Mouse (Mus musculus) lung, postnatal 14 days (tissue): Measurements from ENCODE around the gene Gnaq.
A peak's percentile ranks its signal among the peaks of the same experiment; 100 is the strongest.
"Not testable (repeated sequence)": the region's sequence is repeated elsewhere in the genome, so short reads cannot be mapped to it uniquely, and the experiment has no call there.

Experiments used
- DNase-seq: peaks from one replicate; pipeline ENCODE4 v3.0.0; 2021

Gene Gnaq

DNA sequence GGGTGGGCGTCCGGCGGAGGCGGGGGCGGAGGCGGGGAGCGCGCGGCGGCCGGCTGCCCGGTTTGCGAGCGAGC lies at the start of gene Gnaq:
Gene Gnaq, plus strand, starts transcription at position 41 of the 74 bp plus-strand sequence.
- DNase-seq, result no peak

DNA sequence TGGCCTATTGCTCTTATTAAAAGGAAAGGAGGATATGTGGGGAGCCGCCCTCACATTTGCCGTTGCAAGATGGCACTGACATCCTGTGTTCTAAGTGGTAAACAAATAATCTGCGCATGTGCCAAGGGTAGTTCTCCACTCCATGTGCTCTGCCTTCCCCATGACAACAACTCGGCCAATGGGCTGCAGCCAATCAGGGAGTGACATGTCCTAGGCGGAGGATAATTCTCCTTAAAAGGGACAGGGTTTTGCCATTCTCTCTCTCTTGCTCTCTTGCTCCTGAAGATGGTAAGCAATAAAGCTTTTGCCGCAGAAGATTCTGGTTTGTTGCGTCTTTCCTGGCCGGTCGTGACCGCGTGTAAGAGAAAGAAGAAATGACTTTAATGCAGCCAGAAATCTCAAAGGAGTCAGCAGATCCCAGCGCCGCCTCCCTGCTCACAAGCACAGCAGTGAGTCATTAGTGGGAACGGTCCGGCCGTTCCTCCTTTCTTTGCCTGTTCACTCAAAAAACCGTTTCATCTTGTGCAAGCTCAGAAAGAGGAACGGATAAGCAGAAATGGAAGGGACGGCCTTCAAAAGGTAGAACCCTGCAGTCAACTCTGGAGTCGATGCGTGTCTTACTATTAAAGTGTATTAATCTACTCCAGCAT lies 48.5 kb upstream of the Gnaq start:
- not testable (repeated sequence) for DNase-seq

DNA sequence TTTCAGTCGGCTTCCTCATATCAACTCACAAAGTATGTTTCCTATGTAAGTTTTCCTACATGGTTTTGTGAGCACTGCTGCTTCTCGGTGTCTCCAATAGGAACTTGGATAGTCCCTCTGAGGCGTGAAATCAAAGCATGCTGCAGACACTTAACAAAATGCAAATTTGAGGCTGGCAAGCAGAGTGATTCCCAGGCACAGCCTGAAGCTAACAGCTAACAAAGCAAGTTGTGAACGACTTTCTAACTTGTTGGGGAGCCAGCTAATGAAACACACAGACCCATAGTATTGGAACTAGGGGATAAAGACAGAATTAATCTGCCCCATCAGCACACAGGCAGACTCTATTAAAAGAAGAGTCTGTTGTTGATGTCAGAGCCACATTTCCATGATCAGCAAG lies 47.4 kb upstream of the Gnaq start:
- no peak for DNase-seq

DNA sequence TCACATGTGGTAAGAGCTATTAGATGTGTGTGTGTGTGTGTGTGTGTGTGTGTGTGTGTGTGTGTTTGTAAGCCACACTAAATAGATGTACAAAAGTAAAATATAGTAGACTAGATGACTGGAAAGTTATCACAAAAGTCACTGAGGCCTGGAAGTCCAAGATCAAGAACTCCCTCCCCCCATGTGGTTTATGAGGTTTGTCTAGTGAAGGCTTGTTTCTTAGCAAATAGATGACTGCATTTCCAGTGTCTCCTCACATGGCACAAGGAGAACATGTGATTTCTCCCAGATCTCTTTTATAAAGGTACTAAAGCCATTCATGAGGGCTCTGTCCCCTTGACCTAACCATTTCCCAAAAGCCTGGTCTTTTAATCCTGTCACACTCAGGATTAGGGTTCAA lies 46.5 kb upstream of the Gnaq start:
- no peak for DNase-seq

DNA sequence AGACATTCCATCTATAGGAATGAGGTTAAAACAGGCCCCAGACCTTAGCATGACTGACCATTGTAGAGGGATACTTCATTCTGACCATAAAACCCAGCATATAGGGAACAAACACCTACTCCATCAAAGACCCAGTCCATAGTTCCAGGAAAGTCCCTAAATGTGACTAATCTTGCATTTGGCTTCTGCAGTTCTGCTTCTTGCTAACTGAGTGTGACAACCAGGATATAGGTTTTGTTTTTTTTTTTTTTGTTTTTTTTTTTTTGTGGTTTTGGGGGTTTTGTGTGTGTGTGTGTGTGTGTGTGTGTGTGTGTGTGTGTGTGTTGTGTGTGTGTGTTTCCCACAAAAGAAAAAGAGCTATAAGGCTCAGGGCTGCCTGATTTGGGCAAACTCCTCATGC lies 46.0 kb upstream of the Gnaq start:
- no peak for DNase-seq

DNA sequence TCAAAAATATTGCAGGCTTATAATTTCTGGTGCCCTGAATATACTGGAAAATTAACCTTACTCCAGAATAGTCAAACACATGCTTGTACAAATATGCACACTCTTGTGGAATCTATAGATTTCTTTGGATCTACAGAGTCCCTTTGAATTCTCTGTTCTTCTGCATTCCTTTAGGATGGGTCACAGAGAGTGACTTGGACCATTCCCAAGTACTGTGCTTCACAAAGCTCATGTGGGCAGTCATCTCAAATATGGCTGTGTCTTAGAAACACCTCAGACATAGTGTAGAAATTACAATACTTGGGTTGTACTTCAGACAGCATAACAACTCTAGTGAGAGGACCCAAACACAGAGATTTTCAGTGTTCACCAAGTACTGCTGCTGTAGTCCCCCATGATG lies 45.2 kb upstream of the Gnaq start:
- no peak for DNase-seq

DNA sequence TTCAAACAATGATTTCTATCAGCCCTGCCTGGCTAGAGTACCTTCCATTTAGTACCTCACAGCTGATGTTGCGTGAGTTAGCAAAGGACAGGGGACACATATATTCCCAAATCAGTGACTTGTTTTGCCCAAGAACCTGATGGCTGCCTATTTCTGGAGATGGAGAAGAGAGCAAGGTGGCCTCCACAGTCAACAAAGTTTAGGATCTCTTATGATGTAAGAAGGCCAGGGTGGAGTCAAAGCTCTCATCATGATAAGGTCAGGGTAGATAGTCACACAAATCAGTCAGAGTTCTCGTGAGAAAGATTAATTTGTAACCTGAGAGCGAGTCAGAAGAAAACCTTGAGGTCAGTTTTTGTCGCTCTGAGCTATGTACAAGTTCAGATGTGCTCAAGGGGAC lies 39.0 kb upstream of the Gnaq start:
- DNase-seq, result no peak

DNA sequence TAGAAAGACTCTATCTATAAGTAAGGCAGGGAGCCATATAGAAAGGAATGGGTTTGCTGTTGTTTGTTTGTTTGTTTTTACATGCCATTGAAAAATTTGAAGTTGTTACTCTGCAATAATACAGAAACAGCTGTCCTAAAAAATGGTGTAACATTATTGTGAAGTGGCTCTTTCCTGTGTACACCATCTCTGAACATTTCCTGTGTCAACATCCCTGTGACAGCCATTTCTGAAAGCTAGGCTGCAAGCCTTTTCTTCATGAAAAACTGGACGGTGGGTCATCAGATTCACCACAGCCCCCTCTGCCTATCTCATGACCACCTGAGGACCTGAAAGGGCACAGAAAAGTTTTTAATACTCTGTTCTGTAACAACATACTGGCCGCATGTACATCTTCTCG lies 22.7 kb upstream of the Gnaq start:
- no peak for DNase-seq

DNA sequence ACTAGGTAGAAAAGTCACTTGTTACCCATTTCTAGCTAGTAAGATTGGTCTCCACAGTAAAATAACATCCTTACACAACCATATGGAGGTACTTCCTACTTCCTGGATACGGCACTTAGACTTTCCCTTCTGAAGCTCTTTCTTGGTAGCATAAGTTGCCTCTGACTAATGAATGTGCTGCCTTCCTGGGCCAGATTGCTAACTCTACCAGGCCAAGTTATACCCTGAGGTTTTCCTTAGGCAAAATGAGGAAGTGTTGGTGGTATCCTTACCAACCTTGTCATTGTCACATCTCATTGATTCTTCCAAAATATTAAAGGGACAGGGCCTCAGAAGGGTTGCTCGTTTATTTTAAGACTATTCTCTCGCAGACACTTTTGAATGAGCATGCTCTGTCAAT lies 22.0 kb upstream of the Gnaq start:
- DNase-seq, result no peak

DNA sequence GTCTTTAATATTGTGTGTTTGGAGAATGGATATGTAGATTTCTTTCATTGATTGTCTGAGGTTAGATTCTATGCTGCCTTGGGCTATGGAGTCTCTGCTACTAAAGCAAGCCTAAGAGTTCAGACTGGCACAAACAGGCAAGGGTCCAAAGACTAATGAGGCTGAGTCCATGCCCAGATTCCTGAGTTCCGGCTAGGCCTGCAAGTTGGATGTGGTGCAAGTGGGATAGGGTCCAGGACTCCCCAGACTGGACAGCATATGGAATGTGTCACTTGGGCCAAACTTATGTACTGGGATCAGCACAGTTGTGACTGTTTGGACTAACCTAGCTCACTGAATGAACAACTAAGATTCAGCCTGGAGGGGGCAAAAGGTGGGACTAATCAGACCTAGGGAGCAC lies 19.3 kb upstream of the Gnaq start:
- DNase-seq, result no peak

DNA sequence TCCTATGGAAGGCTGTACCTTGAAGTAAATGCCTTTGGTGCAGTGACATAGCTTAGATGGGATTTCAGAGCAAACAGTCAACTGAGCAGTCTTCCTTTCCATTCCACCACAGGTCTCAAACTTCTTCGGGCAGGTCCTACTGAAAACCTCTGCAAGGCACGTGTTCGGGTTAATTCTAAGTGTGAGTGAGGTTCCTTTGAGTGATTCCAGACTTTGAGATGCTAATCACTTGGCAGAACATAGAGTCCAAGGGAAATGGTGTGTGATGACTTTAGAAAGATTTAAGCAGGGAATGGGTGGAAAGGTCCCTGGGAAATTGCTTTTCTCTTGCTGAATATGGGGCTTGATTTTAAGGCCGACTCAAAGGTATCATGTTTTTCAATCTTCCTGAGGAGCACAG lies 14.2 kb upstream of the Gnaq start:
- no peak for DNase-seq

DNA sequence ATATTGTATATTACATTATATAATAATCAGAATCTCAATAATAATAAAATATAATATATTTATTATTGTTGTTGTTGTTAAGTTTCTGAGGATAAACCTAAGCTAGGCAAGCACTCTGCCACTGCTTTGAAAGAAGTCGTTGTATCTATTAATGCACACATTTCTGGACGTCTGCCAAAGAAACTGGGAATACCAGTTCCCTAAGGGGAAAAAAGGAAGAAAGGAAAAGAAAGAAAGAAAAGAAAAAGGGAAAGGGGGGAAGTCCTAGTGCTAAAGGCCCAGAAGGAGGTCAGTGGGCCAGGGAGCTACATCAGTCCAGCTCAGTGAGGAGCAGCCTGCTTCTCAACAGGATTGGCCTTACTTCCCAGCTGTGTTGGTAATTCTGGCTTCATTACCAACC lies 11.3 kb upstream of the Gnaq start:
- no peak for DNase-seq

DNA sequence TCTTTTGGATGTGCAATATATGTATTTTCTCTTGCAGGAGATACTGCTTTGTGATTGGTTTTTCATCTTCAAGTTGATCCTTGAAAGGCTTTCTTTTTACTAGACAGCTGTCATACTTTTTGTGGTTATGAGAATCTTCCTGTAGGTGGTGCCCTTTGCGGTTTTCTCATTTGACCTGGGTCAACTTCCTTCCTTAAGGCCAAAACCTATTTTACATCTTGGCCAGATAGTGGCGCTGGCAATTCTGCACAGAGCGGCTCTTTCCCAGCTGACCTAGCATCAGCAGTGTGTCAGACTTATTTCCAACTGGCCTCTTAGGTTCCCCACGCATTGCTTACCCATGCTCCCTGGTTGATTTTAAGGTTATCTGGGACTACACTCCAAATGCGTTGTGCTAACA lies 3.9 kb upstream of the Gnaq start:
- peak; percentile 60 for DNase-seq

DNA sequence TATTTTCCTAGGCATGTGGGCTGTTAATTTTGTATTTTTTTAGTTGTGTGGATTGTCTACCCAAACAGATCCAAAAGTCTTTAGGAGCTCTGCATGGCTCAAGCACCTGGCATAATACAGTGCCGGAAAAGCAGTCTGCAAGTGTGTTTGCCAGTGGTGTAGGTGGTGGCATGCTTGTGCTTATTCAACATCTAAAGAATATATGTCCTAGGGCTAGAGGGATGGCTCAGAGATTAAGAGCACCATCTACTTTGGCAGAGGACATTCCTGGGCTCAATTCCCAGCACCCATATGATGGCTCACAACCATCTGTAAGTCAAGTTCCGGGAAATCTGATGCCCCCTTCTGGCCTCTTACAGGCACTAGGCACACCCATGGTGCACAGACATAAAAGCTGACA lies 3.5 kb upstream of the Gnaq start:
- no peak for DNase-seq

DNA sequence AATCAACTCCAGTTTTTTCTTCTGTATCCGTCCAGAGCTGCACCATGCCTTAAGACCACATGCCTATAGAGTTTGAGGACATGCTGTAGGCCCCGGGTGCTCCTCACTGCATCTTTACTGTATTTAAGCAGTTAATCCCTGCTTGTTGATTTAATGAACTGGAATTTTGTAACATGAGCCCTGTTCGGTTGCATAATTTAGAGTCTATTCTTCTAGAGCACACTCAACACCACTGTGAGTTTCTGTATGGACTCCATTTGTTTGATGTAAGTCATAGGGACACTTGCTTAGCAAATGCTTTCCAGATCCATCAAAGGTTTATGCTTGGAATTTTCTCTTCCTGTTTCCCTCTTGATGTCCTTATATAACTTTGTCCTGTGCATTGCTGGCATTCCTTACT lies 2.2 kb upstream of the Gnaq start:
- no peak for DNase-seq

DNA sequence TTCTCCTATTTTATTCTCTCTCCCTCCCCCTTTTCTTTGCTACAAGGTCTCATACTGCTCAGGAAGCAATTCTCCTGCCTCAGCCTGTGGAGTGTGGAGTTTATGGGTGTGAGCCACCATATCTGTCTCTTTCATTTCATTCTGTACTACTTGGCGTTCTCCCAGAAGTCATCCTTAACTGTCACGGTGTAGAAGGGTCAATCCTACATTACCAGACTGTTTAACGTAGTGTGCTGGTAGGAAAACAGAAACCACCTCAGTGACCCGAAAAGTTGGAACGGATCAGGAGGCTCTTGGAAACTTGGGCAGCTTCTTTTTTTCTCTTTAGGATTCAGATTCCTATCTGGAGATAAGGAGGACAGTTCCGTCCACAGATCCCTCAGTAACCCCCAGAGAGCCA lies 800 bp upstream of the Gnaq start:
- DNase-seq, result no peak

DNA sequence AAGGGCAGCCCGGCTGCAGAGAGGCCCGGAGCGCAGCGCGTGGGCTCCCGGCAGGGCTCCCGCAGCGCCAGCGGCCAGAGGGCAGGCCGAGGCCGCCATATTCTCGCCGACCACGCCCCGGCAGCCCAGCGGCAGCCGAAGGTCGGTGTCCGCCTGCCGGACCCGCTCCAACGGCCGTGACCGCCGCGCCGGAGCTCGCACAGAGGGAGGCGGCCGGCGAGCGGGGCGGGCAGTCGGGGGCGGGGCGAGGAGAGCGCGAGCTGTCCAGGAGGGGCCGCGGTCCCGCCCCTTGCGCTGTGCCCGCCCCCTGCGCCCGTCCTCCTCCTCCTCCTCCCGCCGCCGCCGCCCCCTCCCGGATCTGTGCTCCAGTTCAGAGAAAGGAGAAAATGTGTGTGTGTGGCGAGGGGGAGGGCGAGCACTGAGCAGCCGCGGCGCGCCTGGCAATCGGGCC lies 266 bp upstream of the Gnaq start:
- DNase-seq, result peak; percentile 95

DNA sequence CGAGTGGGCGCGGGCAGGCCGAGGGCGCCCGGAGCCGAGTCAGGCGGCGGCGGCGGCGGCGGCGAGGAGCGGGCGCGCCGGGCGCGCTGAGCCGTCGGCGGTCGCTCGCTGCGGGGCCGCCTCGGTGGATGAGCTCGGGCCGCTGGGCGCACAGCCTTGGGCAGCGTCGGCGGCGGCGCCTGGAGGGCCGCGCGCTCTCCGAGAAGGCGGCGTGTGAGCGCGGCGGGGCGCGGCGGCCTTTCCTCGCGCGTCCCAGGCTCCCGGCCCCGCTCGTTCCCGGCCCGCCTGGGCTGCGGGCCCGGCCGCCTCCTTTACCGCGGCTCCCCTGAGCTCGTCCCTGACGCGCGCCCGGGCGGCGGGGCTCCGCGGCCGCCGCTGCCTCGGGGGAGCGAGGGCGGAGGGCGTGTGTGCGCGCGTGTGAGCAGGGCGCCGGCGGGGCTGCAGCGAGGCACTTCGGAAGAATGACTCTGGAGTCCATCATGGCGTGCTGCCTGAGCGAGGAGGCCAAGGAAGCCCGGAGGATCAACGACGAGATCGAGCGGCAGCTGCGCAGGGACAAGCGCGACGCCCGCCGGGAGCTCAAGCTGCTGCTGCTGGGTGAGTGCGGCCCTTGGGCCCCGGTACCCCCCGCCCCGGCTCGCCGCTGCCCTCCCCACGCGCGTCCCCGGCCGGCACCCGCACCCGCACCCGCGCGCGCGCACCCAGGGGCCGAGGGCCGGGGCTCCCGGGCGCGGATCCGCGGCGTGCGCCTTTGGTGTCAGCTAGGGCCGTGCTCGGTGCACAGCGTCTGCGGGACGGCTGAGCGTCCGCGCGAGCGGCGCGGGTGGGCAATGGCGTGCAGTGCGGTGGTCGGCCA lies 462 bp downstream of the Gnaq start:
- DNase-seq, result peak; percentile 59

DNA sequence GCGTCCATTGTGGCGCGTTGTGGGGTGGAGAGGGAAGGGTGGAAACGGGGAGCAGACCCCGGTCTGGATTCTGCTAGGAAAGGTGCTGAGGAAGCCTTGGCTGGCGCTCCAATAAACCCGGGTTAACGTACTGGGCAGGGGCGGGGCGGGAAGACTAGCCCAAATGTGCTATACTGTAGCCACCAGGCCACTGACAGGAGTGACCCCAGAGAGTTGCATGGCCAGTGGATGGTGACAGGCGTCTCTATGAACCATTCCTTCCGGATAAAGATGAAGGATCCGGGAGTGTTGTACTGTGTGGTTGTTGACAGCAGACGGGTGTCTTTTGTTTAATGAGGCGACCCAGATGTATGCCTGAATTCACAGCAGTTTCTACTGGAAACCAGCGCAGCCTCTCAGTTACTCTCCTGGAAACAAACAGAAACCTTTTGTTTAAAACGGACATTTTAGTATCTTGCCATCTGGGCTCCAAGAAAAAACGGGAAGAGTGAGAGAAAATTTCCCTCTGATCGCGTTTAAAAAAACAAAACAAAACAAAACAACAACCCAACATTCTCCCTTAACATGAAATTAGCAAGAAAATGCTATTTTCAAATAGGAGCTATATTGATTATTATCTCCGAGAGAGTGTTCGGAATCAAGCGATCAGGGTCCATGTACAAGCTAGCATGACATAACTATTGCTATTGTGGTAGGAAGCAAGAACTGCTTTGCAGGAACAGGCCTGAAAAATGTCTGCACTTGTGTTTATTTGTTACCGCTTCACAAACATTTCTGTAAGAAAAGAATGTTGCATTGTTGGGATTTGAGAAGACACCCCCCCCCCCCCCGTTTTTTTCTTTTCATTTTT lies 1.3 kb downstream of the Gnaq start:
- peak; percentile 36 for DNase-seq

DNA sequence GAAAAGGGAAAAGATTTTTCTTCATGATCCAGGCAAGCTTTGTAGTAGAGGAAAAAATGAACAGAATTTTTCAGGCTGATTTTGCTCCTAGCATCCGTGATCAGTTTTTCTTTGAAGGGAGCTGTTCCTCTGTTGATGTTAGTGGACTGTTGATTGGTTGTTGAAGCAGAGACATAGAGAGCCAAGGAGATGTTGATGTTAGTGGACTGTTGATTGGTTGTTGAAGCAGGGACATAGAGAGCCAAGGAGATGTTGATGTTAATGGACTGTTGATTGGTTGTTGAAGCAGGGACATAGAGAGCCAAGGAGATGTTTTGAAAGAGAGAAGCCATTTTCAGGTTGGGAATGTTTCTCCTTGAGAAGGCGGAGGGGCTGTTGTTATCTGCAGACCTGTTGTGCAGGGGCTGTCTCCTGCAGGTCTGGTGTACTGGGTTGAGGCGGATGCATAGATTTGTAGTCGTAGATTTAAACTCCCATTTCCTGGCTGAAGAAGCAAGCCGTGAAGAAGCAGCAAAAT lies 5.5 kb downstream of the Gnaq start:
- DNase-seq, result no peak

DNA sequence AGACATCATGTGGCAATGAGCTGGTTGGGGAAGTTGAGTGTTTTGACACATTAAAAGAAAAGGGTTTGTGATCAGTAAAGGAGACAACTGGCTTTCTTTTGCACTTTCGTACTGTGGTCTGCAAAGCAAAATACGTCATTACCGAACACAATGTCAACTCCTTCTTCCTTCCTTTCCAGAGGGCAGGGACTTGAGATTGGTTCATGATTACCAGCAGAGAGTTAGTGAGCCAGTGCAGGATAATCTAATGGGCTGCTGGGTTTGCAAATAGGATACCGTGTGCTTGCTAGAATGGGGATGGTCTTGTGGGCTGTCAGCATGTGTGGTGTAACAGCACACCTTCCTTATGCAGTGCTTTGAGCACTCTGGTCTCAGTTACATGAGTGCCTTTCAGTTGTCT lies 8.1 kb downstream of the Gnaq start:
- no peak for DNase-seq

DNA sequence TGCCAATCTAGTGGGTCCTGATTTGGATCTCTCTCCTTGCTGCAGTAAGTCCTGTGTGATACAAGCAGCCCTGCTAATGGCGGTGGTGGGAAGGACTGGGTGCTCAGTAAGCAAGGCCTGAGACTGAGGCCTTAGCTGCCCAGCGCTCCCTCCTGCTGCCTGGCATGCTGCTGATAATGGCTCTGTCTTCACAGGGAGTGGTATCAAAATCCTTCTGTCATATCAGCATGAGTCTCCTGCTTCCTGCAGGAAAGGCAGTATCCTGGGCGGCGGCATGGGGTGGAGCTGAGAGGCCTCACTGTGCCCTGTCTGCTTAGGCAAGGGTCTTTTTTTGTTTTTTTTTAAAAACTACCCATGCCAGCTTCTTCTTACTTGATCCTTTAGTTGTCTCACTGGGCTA lies 9.2 kb downstream of the Gnaq start:
- DNase-seq, result peak; percentile 54

DNA sequence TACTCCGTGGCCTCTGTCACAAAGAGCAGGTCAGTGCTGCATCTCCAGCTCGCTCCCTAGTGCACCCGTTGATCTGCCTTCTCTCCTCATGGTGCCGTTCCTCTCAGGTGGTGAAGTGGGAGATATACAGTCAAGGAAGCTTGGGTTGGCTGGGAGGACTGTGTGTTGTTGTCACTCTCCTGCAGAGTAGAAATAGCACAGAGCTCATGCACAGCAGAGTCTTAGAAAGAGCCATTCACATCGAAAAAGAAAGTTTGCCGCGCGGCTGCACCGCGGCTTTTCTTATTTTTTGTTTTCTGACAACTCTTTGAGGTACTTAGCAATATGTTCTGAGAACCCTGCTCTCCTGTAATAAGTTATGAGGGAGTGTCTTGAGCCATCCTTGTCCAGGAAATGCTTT lies 10.4 kb downstream of the Gnaq start:
- no peak for DNase-seq

DNA sequence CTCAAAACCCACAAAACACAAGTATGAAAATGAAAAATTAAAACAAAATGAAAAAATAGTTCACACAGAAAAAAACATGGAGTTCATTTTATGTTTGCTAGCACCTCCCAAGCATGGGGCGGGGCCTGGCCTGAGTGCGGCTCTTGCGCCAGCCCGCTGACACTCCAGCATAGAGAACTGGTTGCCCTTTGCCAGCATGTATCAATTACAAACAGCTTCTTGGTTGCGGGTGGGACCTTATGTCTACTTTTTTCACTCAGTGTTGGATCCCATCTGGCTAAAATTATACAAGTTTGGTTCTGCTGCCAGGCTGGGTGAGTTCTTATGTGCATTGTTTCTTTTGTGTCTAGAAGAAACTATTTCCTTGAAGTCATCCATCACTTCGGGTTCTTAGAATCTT lies 14.8 kb downstream of the Gnaq start:
- no peak for DNase-seq
